Mouse (Mus musculus): ENCODE data around the gene Tmem53.

DNA sequence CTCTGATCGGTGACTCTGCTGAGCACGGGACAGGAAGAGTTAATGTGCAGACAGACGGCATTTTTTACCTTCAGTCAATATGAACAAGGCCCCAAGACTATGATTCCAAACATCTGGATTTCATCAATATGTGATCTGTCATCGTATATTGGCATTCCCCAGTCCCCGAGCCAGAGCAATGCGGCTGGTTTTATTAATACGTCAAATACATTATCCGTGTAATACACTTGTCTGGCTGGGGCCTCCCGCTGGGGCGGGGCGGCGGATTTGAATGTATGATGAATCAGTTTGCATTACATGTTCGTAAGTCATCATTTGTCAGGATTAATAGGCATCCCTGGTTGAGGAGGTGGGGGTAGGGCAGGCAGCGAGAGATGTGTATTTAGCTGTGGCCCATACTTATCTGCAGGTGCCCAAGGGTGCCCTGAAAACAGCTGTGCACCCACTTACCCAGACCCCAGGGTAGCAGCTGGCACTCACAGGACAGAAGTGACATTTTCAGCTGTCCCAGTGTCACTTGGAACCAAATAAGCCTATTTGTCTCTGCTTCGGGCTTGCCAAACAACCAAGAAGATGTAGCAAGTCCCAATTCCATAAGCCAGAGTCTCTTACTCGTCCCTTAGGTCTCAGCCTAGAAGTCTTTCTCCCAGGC, 63.2 kb downstream of the Tmem53 start:
- no peak for TF ChIP-seq CTCF (IDR thresholded peaks at IDR 0.05; ENCODE audit: low read depth, low read length)
- TF ChIP-seq POLR2A (IDR thresholded peaks at IDR 0.05; ENCODE audit: extremely low read depth, insufficient read depth, low read length), result no peak

Measured in liver, adult 2 months (tissue).